Mouse (Mus musculus) erythroblast, embryonic 14.5 days (primary cell): ENCODE measurements around the gene Arhgap35.

Source experiments
- GATA1 ChIP-seq: IDR thresholded peaks from 2 replicates; pipeline ENCODE4 v1.6.1; 2012; ENCODE audit warnings: low read length, inconsistent platforms, mixed read lengths
- TAL1 ChIP-seq: IDR thresholded peaks from 3 replicates; pipeline ENCODE4 v1.6.1; 2012; ENCODE audit warnings: low read length, inconsistent platforms, mixed read lengths

- TF ChIP-seq TAL1 (no peak), GATA1 (no peak)
These were observed 90.5 kb downstream of the Arhgap35 start for GRCm38 (mm10) chr7:16524308-16524707.
